Mouse (Mus musculus) hindbrain, embryonic 12.5 days (tissue): ENCODE measurements around the gene Nkd1. TPM values are rescaled to one million over a fixed set of nuclear protein-coding genes. Genes with fewer than 3 reads are reported as not detected.
A peak's percentile ranks its signal among the peaks of the same experiment; 100 is the strongest.

Source experiments
- ATAC-seq: fragments of 200-750 bp; cut with Nextera tagmentation; 2 replicates; pipeline ENCODE4 v1.8.0; 2017; ENCODE audit warnings: moderate TSS enrichment; ENCODE audit not compliant: low FRiP score
- H3K27ac ChIP-seq: fragments of 300-500 bp; sonication (generic); 2 replicates; pipeline ENCODE4 v1.5.1; 2016; ENCODE audit warnings: mild to moderate bottlenecking
- H3K27me3 ChIP-seq: fragments of 300-500 bp; sonication (generic); 2 replicates; pipeline ENCODE4 v1.6.1; 2016; ENCODE audit warnings: mild to moderate bottlenecking
- H3K36me3 ChIP-seq: fragments of 300-500 bp; sonication (generic); 2 replicates; pipeline ENCODE4 v1.6.1; 2016; ENCODE audit warnings: mild to moderate bottlenecking
- H3K4me1 ChIP-seq: fragments of 300-500 bp; sonication (generic); 2 replicates; pipeline ENCODE4 v1.6.1; 2016
- H3K4me2 ChIP-seq: fragments of 300-500 bp; sonication (generic); replicated peaks from 2 replicates; pipeline ENCODE4 v1.6.1; 2016; ENCODE audit warnings: mild to moderate bottlenecking
- H3K4me3 ChIP-seq: fragments of 300-500 bp; sonication (generic); 2 replicates; pipeline ENCODE4 v1.5.1; 2016; ENCODE audit warnings: mild to moderate bottlenecking
- H3K9ac ChIP-seq: fragments of 300-500 bp; sonication (generic); 2 replicates; pipeline ENCODE4 v1.6.1; 2016; ENCODE audit warnings: mild to moderate bottlenecking, moderate library complexity
- H3K9me3 ChIP-seq: fragments of 300-500 bp; sonication (generic); replicated peaks from 2 replicates; pipeline ENCODE4 v1.6.1; 2016; ENCODE audit warnings: mild to moderate bottlenecking
- WGBS: fragments of 180-500 bp; shearing (Covaris S2); methylation state at CpG from one replicate; pipeline ENCODE4 v1.1.7; 2016; 5-methylcytosine and 5-hydroxymethylcytosine counted together
- polyA plus RNA-seq: library from polyadenylated mRNA; unstranded; fragments of >200 nt; fragmentation: Nextera tagmentation; extraction: Ambion mirVana; gene quantifications from 2 replicates; pipeline ENCODE4 v1.2.1, GENCODE M21; 2016

Nkd1 gene
- polyA plus RNA-seq, 1 experiment from 2014 or later, result 111 TPM

DNA sequence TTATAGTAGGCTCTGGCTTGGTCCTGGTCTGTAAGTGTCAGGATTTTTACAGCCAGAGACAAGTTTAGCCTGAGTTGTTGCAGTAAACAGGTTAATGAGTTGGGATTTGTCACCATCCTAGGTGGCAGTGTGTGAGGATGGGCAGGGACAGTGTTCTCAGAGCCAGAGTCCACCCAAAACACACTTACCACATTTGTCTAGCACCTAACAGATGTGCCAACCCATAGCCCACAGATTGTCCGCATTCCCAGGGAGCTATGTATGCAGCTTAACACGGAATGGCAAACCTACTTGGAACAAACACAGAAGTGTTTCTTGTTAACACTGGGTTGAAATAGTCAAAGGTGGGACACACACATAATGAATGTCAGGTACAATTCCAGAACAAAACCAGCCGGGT is 47.1 kb downstream of the Nkd1 start:
- H3K36me3 ChIP-seq, result no peaks in the 10 kb centered on the region
- H3K9me3 ChIP-seq, result no peaks in the 10 kb centered on the region
- no peak overlapping the region for H3K9ac ChIP-seq
- H3K4me2 ChIP-seq, result no peak overlapping the region
- ATAC-seq, result no peak
- H3K27me3 ChIP-seq, result no peaks in the 10 kb centered on the region
- H3K4me3 ChIP-seq, result no peak overlapping the region
- peaks cover 62% of the 10 kb centered on the region for H3K4me1 ChIP-seq
- 93% methylated on average over 3 of the region's 3 CpGs for WGBS
- no peak overlapping the region; the same call in 1 of the 2 replicates for H3K27ac ChIP-seq

DNA sequence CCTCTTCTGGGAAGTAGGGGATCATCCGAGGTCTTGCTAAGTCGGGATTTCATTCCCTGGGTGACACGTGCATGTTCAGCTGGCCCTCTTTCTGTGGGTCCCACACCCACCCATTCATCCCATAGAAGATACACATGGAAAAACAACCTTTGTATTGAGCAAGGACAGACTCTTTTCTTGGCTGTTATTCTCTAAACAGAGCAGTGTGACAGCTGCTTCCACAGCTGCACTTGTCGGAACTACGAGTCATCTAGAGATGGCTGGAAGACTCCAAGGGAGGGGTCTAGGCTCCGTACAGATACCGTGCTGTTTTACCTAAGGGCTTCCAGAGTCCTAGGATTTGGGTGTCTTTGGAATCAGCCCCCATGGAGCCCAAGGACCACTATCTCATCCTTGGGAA is 48.2 kb downstream of the Nkd1 start:
- Histone ChIP-seq H3K4me3 (no peak overlapping the region), H3K27ac (no peak overlapping the region), H3K27me3 (no peaks in the 10 kb centered on the region), H3K4me2 (no peak overlapping the region), H3K9ac (no peak overlapping the region), H3K4me1 (peaks cover 57% of the 10 kb centered on the region), H3K9me3 (no peaks in the 10 kb centered on the region), H3K36me3 (peaks cover 5% of the 10 kb centered on the region)
- ATAC-seq, result no peak
- 69% methylated on average over 7 of the region's 7 CpGs for WGBS

DNA sequence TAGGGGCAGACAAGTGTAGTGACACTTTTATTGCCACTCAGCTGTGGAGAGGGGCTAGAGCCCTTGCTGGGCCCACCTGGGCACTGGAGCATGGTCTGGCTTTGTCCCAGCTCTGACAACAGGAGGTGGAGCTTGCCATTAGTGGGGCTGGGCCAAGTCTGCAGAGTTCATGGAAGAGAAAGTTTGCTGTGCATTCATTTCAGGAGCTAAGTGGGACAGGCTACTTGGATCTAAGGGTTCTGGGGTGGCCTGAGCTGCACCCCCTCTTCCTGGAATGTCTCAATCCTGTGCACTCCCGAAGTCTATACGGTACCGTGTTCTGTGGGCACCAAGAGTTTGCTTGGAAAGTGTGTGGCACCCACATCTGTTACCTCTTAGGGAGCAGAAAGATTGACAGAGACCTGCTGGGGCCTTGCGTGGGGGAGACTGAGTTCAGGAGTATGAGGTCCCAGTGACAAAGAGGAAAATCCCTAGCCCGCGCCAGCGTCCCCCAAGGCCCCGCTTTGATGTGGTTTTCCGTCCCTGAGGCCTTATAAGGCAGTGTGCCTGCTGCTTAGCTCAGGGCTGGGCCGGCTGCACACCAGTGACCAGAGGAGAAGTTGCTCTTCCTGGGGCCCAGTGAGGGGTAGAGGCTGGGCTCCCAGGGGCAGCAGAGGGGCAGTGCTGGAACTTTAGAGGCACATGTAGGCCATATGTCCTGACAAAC is 49.3 kb downstream of the Nkd1 start:
- Histone ChIP-seq H3K9ac (no peak overlapping the region), H3K36me3 (peaks cover 12% of the 10 kb centered on the region), H3K9me3 (no peaks in the 10 kb centered on the region), H3K27ac (peak overlapping the region; percentile 49; the same call in 1 of the 2 replicates), H3K4me2 (no peak overlapping the region), H3K4me1 (peaks cover 52% of the 10 kb centered on the region), H3K4me3 (no peak overlapping the region), H3K27me3 (no peaks in the 10 kb centered on the region)
- ATAC-seq, result no peak
- 42% methylated on average over 10 of the region's 10 CpGs for WGBS

DNA sequence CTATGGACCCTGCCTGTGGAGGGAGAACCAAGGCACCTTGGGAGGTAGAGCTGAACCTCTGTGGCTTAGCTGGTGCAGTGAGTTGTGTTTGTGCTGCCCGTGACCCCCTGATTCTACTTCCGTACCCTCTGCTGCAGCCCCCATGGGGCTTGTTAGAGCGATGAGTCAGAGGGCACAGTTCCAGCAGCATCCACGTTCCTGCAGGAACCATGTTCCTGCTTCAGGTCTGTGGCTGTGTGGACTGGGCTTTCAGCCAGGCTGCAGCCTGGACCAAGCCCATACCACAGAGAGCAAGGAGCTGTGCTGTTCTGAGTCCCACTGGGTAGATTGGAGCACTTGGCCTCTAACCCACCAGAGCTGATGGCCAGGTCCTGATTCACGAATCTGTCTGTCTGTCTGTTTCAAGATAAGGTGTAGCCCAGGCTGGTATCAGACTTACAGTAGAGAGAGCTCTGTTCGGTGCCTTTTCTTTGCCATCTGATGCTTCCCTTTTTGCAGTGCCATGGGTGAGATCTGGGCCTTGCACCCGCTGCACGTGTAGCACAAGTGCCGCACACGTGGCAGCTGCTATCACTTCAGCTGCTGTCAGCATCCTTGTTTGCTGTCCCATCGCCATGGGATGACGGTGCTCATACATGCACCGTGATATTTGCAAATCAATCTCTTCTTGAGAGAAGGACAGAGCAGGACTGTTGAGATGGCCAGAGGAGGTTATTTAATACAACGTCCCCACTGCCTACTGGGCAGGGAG is 50.5 kb downstream of the Nkd1 start:
- ATAC-seq, result 0 out of 2 replicates have a peak, but pooled peaks have one; percentile 11
- Histone ChIP-seq H3K4me2 (no peak overlapping the region), H3K27ac (no peak overlapping the region), H3K36me3 (peaks cover 12% of the 10 kb centered on the region), H3K9me3 (no peaks in the 10 kb centered on the region), H3K27me3 (no peaks in the 10 kb centered on the region), H3K4me1 (peaks cover 42% of the 10 kb centered on the region), H3K4me3 (no peak overlapping the region), H3K9ac (no peak overlapping the region; the same call in 1 of the 2 replicates)
- WGBS, result 80% methylated on average over 14 of the region's 14 CpGs

DNA sequence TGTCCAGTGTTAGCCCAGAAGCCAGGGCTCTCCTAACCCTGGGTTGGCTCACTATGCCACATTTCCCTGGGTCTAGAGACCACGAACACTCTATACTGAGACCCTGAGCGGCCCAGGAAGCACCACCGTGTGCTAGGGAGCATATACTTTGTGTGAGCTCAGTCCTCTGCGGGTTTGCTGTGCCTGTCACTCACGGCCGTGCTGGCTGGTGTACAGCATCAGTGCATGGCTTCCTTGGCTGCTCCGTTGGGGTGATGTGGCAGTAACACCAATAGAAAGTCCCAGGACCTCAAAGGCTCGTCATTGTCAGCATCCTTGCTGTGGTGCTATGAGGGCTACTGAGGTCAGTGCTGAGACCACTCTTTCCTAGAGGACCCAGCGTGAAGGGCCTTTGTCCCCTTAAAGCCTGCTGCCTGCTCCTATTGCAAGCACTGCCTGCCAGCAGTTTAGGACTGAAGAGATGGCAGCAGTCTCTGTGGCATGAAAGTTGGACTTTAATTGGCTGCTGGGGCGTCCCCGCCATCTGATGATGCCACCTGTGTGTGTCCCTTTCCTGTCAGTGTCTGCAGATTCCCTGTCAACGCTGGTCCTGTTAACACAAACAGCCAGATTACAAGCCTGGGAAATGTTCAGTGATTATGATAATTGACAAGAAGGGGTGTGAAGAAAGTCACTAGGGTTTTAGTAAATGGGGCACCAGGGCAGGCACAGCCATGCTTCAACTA is 51.2 kb downstream of the Nkd1 start:
- H3K36me3 ChIP-seq, result peaks cover 12% of the 10 kb centered on the region
- no peak overlapping the region for H3K4me2 ChIP-seq
- ATAC-seq, result no peak
- no peak overlapping the region for H3K9ac ChIP-seq
- WGBS, result 82% methylated on average over 12 of the region's 12 CpGs
- H3K4me3 ChIP-seq, result no peak overlapping the region
- H3K27me3 ChIP-seq, result no peaks in the 10 kb centered on the region
- H3K4me1 ChIP-seq, result peaks cover 40% of the 10 kb centered on the region
- no peak overlapping the region for H3K27ac ChIP-seq
- H3K9me3 ChIP-seq, result no peaks in the 10 kb centered on the region

DNA sequence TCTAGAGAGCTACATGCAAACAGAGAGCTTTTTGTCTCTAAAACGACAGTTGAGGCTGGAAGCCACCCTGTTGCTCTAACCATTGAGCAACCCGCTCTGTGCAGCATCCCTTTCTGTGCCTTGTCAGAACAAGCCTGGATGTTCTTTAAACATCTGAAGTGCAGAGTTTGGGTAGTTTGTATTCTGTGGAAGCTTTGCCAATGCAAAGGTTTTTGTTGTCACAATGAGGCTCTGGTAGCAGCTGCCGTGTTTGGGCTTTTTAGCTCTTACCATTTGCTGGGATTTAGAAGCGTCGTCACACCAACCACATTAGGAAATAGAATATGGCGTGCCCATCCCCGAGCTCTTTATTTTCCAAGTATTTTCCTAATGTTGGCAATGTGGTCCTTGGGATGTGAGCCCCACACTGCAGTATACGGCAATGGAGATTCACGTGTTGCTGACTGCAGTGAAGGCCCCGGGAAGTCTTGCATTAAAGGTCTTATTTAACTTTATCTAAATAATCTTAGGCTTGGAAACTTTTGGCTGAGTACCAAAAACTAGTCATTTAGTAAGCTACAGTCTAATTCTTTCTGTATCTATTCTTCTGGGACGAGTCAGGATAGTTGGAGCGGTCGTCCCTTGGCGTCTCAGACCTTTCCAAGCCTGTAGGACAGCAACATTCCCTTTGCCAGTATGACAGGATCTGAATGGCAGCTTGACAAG is 51.9 kb downstream of the Nkd1 start:
- Histone ChIP-seq H3K4me3 (no peak overlapping the region), H3K27me3 (no peaks in the 10 kb centered on the region), H3K4me1 (peaks cover 41% of the 10 kb centered on the region), H3K9ac (no peak overlapping the region), H3K27ac (no peak overlapping the region), H3K4me2 (no peak overlapping the region), H3K36me3 (peaks cover 12% of the 10 kb centered on the region), H3K9me3 (no peaks in the 10 kb centered on the region)
- WGBS, result 90% methylated on average over 14 of the region's 14 CpGs
- ATAC-seq, result no peak

DNA sequence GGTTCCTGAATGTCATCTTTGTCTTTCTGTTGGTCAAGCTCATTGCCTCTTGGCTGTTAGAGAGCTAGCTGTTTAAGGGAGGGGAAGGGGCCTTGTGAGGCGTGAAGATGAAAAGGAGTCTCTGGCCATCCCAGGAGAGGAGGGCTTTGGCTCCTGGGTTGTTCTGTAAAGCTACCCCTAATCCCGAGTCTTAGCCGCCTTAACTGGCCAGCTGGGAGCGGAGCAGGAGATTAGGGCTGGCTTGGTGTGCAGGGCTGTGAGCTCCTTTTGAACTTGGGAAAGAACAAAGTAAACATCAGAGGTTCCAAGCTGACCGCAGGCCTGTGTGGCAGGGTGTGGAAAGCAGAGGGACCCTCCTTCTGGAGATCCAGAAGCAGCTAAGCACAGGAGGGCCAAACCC is 53.8 kb downstream of the Nkd1 start:
- WGBS, result 86% methylated on average over 5 of the region's 5 CpGs
- no peak overlapping the region for H3K9ac ChIP-seq
- no peaks in the 10 kb centered on the region for H3K27me3 ChIP-seq
- H3K4me1 ChIP-seq, result peaks cover 44% of the 10 kb centered on the region
- H3K36me3 ChIP-seq, result peaks cover 12% of the 10 kb centered on the region
- no peak overlapping the region for H3K27ac ChIP-seq
- H3K4me3 ChIP-seq, result no peak overlapping the region
- H3K9me3 ChIP-seq, result no peaks in the 10 kb centered on the region
- no peak overlapping the region for H3K4me2 ChIP-seq
- ATAC-seq, result no peak

DNA sequence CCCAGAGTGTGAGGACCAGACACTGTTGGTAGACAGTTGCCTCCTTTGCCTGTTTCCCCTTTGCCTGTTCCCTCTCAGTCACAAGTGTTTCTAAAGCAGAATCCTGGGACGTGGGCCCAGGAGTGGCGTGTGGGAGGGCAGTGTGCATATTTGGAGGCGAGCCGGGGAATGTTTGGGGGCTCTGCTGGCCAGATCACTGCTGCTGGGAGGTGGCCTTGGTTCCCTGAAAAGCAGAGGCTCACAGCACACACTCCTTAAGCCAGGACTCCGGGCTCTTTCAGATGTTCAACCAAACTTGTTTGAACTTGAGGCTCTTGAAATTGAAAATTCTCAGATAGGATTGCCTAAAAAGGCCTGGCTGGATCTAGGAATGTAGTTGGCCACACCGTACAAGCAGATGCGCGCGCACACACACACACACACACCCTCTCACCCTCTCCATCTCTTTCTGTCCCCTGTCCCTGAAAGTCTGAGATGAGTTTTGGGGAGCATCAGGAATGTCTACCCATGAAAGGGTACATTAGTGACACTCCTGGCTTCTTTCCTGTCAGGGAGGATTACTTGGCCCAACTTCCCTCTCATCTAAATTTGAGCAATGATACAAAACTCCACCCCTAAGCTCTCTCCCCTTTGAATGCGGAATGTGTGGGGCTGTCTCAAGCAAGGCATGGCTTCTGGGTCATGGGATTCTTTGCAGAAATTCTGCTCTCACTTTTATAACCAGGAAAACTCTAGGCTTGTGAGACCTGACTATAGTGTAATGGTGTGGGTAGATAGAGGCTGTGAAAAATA is 55.4 kb downstream of the Nkd1 start:
- Histone ChIP-seq H3K27ac (no peak overlapping the region), H3K36me3 (peaks cover 12% of the 10 kb centered on the region), H3K4me3 (no peak overlapping the region), H3K27me3 (no peaks in the 10 kb centered on the region), H3K4me2 (no peak overlapping the region), H3K9ac (no peak overlapping the region), H3K4me1 (peaks cover 32% of the 10 kb centered on the region), H3K9me3 (no peaks in the 10 kb centered on the region)
- no peak for ATAC-seq
- 83% methylated on average over 10 of the region's 10 CpGs for WGBS

DNA sequence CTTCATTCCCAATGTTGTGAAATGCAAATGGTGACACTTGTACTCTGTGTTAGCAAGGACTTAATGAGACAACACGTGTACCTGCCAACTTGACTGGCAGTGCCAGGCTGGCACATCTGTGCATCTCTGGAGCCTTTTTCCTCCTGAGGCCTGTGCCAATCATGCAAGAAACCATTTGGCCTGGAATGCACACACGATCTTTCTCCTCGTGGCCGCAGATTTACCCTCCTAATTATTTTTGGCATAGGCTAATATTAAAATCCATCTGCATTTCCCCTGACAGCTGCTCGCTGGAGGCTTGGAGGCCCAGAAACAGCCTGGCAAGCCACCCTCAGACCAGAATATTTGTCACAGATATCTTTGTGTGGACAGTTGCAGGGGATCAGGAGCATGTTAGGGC is 56.5 kb downstream of the Nkd1 start:
- no peak for ATAC-seq
- Histone ChIP-seq H3K9ac (no peak overlapping the region), H3K36me3 (peaks cover 13% of the 10 kb centered on the region), H3K27ac (peak overlapping the region; percentile 23; the same call in 1 of the 2 replicates), H3K9me3 (no peaks in the 10 kb centered on the region), H3K4me2 (no peak overlapping the region), H3K4me1 (peaks cover 30% of the 10 kb centered on the region), H3K27me3 (no peaks in the 10 kb centered on the region), H3K4me3 (no peak overlapping the region)
- 67% methylated on average over 5 of the region's 5 CpGs for WGBS

DNA sequence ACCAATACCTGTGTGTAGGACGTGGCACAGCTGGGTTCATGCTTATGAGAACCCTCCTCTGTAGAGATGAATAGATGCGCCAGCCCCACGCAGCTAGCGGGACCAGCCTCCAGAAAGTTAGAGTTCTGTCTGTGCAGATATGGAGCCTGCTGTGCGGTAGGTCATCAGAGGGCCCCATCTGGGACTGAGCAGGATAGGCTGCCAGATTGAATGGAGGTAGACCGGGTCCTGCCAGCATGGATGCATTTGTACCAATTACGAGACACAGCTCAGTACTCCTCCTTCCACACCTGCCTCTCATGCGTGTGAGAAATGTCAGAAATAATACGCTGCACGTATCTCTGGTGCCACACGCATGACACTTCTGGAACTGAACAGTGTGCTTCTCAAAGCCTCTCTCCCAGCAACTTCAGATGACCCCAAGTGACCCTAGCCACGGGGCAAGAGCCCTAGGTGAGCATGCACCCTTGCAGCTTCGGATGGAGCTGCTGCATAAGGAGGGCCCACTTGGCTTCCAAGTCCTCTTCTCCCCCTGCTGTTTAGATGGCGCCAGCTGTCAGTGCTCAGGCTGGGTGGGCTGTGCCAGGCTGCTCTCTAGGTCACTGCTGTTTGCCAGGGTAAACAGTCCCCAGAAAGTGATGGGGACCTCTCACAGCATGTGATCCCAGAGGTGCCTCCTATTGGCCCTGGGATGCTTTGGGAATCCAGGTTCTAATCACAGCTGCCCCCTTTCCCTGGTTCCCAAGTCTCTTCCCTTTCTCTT is 57.4 kb downstream of the Nkd1 start:
- 58% methylated on average over 14 of the region's 14 CpGs for WGBS
- ATAC-seq, result peak; percentile 64

DNA sequence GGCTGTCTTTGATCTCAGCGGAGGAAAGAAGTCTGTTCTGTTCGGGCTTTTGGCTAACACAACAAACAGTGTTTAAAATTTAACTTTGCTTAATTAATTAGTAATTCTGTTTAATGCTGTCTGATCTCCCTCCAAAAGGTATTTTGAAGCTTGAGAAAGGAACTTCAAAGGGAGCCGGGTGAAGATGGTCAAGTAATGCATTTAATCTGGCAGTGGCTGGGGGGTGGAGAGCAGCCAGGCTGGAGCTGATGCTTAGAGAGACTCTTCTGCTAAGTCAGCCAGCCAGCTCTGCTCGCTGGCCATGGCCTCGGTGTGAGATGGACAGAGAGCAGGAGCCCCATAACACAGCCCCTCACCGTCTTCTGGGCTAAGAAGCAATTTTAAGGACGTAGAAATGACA is 58.1 kb downstream of the Nkd1 start:
- Histone ChIP-seq H3K9me3 (no peaks in the 10 kb centered on the region), H3K36me3 (peaks cover 13% of the 10 kb centered on the region), H3K9ac (no peak overlapping the region), H3K4me2 (no peak overlapping the region), H3K4me3 (no peak overlapping the region), H3K4me1 (peaks cover 27% of the 10 kb centered on the region), H3K27me3 (no peaks in the 10 kb centered on the region), H3K27ac (0 out of 2 replicates have a peak overlapping the region, but pooled peaks have one; percentile 4)
- 45% methylated on average over 7 of the region's 7 CpGs for WGBS
- no peak for ATAC-seq

More for the DNA sequence above, 57.4 kb downstream of the Nkd1 start:
- Histone ChIP-seq H3K4me3 (no peak overlapping the region), H3K36me3 (peaks cover 17% of the 10 kb centered on the region), H3K27me3 (no peaks in the 10 kb centered on the region), H3K9me3 (no peaks in the 10 kb centered on the region), H3K4me2 (no peak overlapping the region), H3K9ac (no peak overlapping the region), H3K4me1 (peaks cover 27% of the 10 kb centered on the region), H3K27ac (no peak overlapping the region)
